Mouse (Mus musculus): Measurements from ENCODE around the gene Jmjd1c. TPM values are rescaled to one million over a fixed set of nuclear protein-coding genes. Genes with fewer than 3 reads are reported as not detected.

The Jmjd1c gene
- polyA plus RNA-seq, 1 experiment from 2014 or later = 29.9 TPM

GRCm38 (mm10) chr10:67296482-67297152 is 200.7 kb downstream of the Jmjd1c start:
- WGBS = 79% methylated on average over 8 of the region's 8 CpGs
- no peaks in the 10 kb centered on the region for H3K27me3 ChIP-seq (ENCODE audit: control insufficient read depth, insufficient read depth, low read length)
- H3K4me3 ChIP-seq (ENCODE audit: low read length) = no peak overlapping the region
- no peak for ATAC-seq (replicated peaks; ENCODE audit: extremely low read depth, insufficient read depth, low FRiP score)
- no peaks in the 10 kb centered on the region for H3K36me3 ChIP-seq (ENCODE audit: control insufficient read depth, insufficient read depth)
- H3K9me3 ChIP-seq (replicated peaks; ENCODE audit: control insufficient read depth, low read length) = no peaks in the 10 kb centered on the region
- H3K27ac ChIP-seq (ENCODE audit: low read length) = no peak overlapping the region
- H3K4me2 ChIP-seq (ENCODE audit: low read depth, low read length) = no peak overlapping the region
- peaks cover 7% of the 10 kb centered on the region; the same call in 1 of the 2 replicates for H3K4me1 ChIP-seq (ENCODE audit: control insufficient read depth, insufficient read depth, low read length)
- no peak overlapping the region for H3K9ac ChIP-seq (ENCODE audit: low read length)

DNA sequence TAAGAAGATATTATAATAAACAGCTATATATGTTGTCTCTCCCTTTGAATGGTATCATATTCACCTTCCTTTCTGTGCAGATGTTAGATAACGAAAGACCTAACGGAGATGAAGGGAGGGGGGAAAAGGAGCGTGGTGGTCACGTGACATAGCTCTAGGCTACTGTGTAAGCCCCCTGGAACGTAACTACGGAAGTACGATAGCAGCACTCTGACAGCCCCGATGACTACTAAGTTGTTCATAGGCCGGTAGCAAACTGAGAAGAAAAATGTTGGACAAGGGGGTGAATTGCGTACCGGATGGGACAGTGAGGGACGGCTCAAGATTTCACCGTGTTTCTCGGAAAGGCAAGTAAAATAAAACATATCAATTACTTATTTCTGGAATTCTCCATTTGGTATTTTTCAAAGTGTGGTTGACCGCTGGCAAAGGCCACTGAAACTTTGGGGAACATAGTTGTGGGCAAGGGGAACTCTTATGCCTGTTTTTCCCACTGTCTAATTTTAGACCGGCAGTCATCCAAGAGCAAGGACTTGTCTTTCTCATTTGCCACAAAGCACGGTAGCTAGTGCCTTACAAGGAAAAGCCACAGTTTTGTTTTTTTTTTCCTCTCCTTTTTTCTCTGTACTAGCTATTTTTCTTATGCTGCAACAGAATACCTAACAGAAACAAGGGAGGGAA is 201.4 kb downstream of the Jmjd1c start:
- Histone ChIP-seq H3K36me3 (ENCODE audit: control insufficient read depth, insufficient read depth) (no peaks in the 10 kb centered on the region), H3K9ac (ENCODE audit: low read length) (no peak overlapping the region), H3K4me2 (ENCODE audit: low read depth, low read length) (peak overlapping the region; percentile 9; the same call in 1 of the 2 replicates), H3K4me3 (ENCODE audit: low read length) (no peak overlapping the region), H3K9me3 (replicated peaks; ENCODE audit: control insufficient read depth, low read length) (no peaks in the 10 kb centered on the region), H3K27me3 (ENCODE audit: control insufficient read depth, insufficient read depth, low read length) (no peaks in the 10 kb centered on the region), H3K4me1 (ENCODE audit: control insufficient read depth, insufficient read depth, low read length) (peaks cover 7% of the 10 kb centered on the region; the same call in 1 of the 2 replicates), H3K27ac (ENCODE audit: low read length) (no peak overlapping the region)
- no peak for ATAC-seq (replicated peaks; ENCODE audit: extremely low read depth, insufficient read depth, low FRiP score)
- WGBS = 79% methylated on average over 17 of the region's 17 CpGs

GRCm38 (mm10) chr10:67298856-67299255 is 202.9 kb downstream of the Jmjd1c start:
- H3K36me3 ChIP-seq (ENCODE audit: control insufficient read depth, insufficient read depth) = no peaks in the 10 kb centered on the region

DNA sequence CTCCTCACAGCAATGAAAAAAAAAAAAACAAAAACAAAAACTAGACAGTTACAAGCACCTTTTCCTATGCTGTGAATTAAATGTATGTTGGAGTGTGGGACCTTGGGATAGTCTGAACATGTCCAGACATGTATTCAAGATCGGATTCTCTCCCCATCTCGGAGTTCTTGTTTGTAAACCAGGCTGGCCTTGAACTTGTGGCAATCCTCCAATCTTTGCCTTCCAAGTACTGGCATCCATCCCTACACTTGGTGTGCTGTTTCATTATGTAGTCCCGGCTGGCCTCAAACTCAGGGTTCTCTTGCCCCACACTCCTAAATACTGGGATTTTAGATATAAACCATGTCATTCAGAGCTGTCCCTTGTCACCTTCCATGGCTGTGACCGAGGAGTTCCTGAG is 203.4 kb downstream of the Jmjd1c start:
- WGBS = 70% methylated on average over 4 of the region's 4 CpGs
- Histone ChIP-seq H3K27ac (ENCODE audit: low read length) (no peak overlapping the region), H3K36me3 (ENCODE audit: control insufficient read depth, insufficient read depth) (no peaks in the 10 kb centered on the region), H3K9me3 (replicated peaks; ENCODE audit: control insufficient read depth, low read length) (no peaks in the 10 kb centered on the region), H3K4me3 (ENCODE audit: low read length) (no peak overlapping the region), H3K4me1 (ENCODE audit: control insufficient read depth, insufficient read depth, low read length) (peaks cover 7% of the 10 kb centered on the region; the same call in 1 of the 2 replicates), H3K4me2 (ENCODE audit: low read depth, low read length) (no peak overlapping the region), H3K9ac (ENCODE audit: low read length) (no peak overlapping the region), H3K27me3 (ENCODE audit: control insufficient read depth, insufficient read depth, low read length) (no peaks in the 10 kb centered on the region)
- no peak for ATAC-seq (replicated peaks; ENCODE audit: extremely low read depth, insufficient read depth, low FRiP score)

More at GRCm38 (mm10) chr10:67298856-67299255, 202.9 kb downstream of the Jmjd1c start:
- H3K27me3 ChIP-seq (ENCODE audit: control insufficient read depth, insufficient read depth, low read length) = no peaks in the 10 kb centered on the region
- peak; percentile 28; the same call in 1 of the 2 replicates for ATAC-seq (replicated peaks; ENCODE audit: extremely low read depth, insufficient read depth, low FRiP score)
- peaks cover 7% of the 10 kb centered on the region; the same call in 1 of the 2 replicates for H3K4me1 ChIP-seq (ENCODE audit: control insufficient read depth, insufficient read depth, low read length)
- no peak overlapping the region for H3K4me2 ChIP-seq (ENCODE audit: low read depth, low read length)
- WGBS = 56% methylated on average over 5 of the region's 5 CpGs
- no peak overlapping the region for H3K27ac ChIP-seq (ENCODE audit: low read length)
- no peak overlapping the region for H3K4me3 ChIP-seq (ENCODE audit: low read length)
- H3K9ac ChIP-seq (ENCODE audit: low read length) = no peak overlapping the region
- no peaks in the 10 kb centered on the region for H3K9me3 ChIP-seq (replicated peaks; ENCODE audit: control insufficient read depth, low read length)

GRCm38 (mm10) chr10:67301046-67301445 is 205.1 kb downstream of the Jmjd1c start:
- Histone ChIP-seq H3K4me2 (ENCODE audit: low read depth, low read length) (no peak overlapping the region), H3K9me3 (replicated peaks; ENCODE audit: control insufficient read depth, low read length) (no peaks in the 10 kb centered on the region), H3K4me1 (ENCODE audit: control insufficient read depth, insufficient read depth, low read length) (peaks cover 7% of the 10 kb centered on the region; the same call in 1 of the 2 replicates), H3K9ac (ENCODE audit: low read length) (no peak overlapping the region), H3K36me3 (ENCODE audit: control insufficient read depth, insufficient read depth) (no peaks in the 10 kb centered on the region), H3K4me3 (ENCODE audit: low read length) (no peak overlapping the region), H3K27me3 (ENCODE audit: control insufficient read depth, insufficient read depth, low read length) (no peaks in the 10 kb centered on the region), H3K27ac (ENCODE audit: low read length) (no peak overlapping the region)
- no peak for ATAC-seq (replicated peaks; ENCODE audit: extremely low read depth, insufficient read depth, low FRiP score)
- WGBS = 87% methylated on average over 6 of the region's 6 CpGs

DNA sequence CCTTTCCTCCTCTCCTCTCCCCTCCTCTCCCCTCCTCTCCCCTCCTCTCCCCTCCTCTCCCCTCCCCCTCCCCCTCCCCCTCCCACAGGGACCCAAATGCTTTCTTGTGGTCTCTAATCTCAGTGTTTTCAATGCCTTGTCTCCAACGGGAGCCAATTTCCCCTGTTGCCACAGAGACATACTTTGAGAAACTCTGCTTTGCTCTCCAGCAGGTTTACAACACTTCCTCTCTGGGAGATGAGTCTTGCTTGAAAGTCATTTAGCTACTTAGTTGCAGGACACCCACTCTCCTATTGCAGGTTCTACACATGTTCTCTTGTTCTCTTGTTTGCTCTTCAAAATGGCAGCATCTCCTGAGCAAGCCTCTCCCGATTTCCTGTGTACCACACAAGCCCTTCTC is 206.4 kb downstream of the Jmjd1c start:
- H3K4me2 ChIP-seq (ENCODE audit: low read depth, low read length) = no peak overlapping the region
- peaks cover 5% of the 10 kb centered on the region; the same call in 1 of the 2 replicates for H3K4me1 ChIP-seq (ENCODE audit: control insufficient read depth, insufficient read depth, low read length)
- 43% methylated on average over 2 of the region's 2 CpGs for WGBS
- H3K27me3 ChIP-seq (ENCODE audit: control insufficient read depth, insufficient read depth, low read length) = no peaks in the 10 kb centered on the region
- H3K9ac ChIP-seq (ENCODE audit: low read length) = no peak overlapping the region
- no peak overlapping the region for H3K27ac ChIP-seq (ENCODE audit: low read length)
- H3K9me3 ChIP-seq (replicated peaks; ENCODE audit: control insufficient read depth, low read length) = no peaks in the 10 kb centered on the region
- no peak for ATAC-seq (replicated peaks; ENCODE audit: extremely low read depth, insufficient read depth, low FRiP score)
- H3K4me3 ChIP-seq (ENCODE audit: low read length) = no peak overlapping the region
- H3K36me3 ChIP-seq (ENCODE audit: control insufficient read depth, insufficient read depth) = no peaks in the 10 kb centered on the region

Other genes with a start within 250 kb of the Jmjd1c start
- 29.7 and 30.1 TPM in 2 replicates for gene Reep3, start 820 bp downstream of the Jmjd1c start, polyA plus RNA-seq (2015; fragmentation: Nextera tagmentation; extraction: Ambion mirVana)
- gene Nrbf2, start 189.2 kb downstream of the Jmjd1c start, polyA plus RNA-seq (2015; fragmentation: Nextera tagmentation; extraction: Ambion mirVana) = 29.8 and 33.0 TPM in 2 replicates

All from heart, embryonic 16.5 days (tissue).